Mouse (Mus musculus): ENCODE data around the gene Atp6v0d1. TPM values are rescaled to one million over a fixed set of nuclear protein-coding genes. Genes with fewer than 3 reads are reported as not detected.

Atp6v0d1 gene
- total and polyA plus RNA-seq, 3 experiments, result 37.0 to 178 (median 118) TPM

GRCm38 (mm10) chr8:105579719-105580118, 13.9 kb upstream of the Atp6v0d1 start:
- H3K4me3 ChIP-seq (ENCODE audit: low read depth, low read length), result no peak overlapping the region
- H3K9me3 ChIP-seq (replicated peaks), result no peaks in the 10 kb centered on the region
- no peak for DNase-seq (ENCODE audit: low spot score)
- H3K27me3 ChIP-seq (ENCODE audit: insufficient read depth, low read length), result peaks cover 20% of the 10 kb centered on the region
- TF ChIP-seq GATA2 (IDR thresholded peaks at IDR 0.05; ENCODE audit: borderline replicate concordance, low read depth, low read length) (no peak), POLR2AphosphoS5 (IDR thresholded peaks at IDR 0.05; ENCODE audit: insufficient replicate concordance, low read depth, low read length) (no peak), TAL1 (conservative IDR thresholded peaks at IDR 0.05; ENCODE audit: low read depth, low read length) (no peak), GATA1 (IDR thresholded peaks at IDR 0.05; ENCODE audit: borderline replicate concordance, low read length) (no peak), CTCF (IDR thresholded peaks at IDR 0.05; ENCODE audit: low read depth, low read length) (no peak)
- H3K4me1 ChIP-seq (ENCODE audit: insufficient read depth, low read depth, low read length), result peaks cover 4% of the 10 kb centered on the region
- no peak for ATAC-seq (ENCODE audit: extremely low read depth, insufficient number of reproducible peaks, low FRiP score, poor library complexity, severe bottlenecking)
- H3K36me3 ChIP-seq (replicated peaks), result no peaks in the 10 kb centered on the region

GRCm38 (mm10) chr8:105575538-105575937, 9.7 kb upstream of the Atp6v0d1 start:
- ATAC-seq (ENCODE audit: extremely low read depth, insufficient number of reproducible peaks, low FRiP score, poor library complexity, severe bottlenecking), result no peak
- Histone ChIP-seq H3K9me3 (replicated peaks) (no peaks in the 10 kb centered on the region), H3K36me3 (replicated peaks) (no peaks in the 10 kb centered on the region), H3K27me3 (ENCODE audit: insufficient read depth, low read length) (peaks cover 17% of the 10 kb centered on the region), H3K4me3 (ENCODE audit: low read depth, low read length) (no peak overlapping the region), H3K4me1 (ENCODE audit: insufficient read depth, low read depth, low read length) (peaks cover 4% of the 10 kb centered on the region)
- DNase-seq (ENCODE audit: low spot score), result no peak
- no peak for TF ChIP-seq CTCF (IDR thresholded peaks at IDR 0.05; ENCODE audit: low read depth, low read length)
- no peak for TF ChIP-seq TAL1 (conservative IDR thresholded peaks at IDR 0.05; ENCODE audit: low read depth, low read length)
- no peak for TF ChIP-seq GATA1 (IDR thresholded peaks at IDR 0.05; ENCODE audit: borderline replicate concordance, low read length)
- TF ChIP-seq GATA2 (IDR thresholded peaks at IDR 0.05; ENCODE audit: borderline replicate concordance, low read depth, low read length), result no peak
- TF ChIP-seq POLR2AphosphoS5 (IDR thresholded peaks at IDR 0.05; ENCODE audit: insufficient replicate concordance, low read depth, low read length), result no peak

DNA sequence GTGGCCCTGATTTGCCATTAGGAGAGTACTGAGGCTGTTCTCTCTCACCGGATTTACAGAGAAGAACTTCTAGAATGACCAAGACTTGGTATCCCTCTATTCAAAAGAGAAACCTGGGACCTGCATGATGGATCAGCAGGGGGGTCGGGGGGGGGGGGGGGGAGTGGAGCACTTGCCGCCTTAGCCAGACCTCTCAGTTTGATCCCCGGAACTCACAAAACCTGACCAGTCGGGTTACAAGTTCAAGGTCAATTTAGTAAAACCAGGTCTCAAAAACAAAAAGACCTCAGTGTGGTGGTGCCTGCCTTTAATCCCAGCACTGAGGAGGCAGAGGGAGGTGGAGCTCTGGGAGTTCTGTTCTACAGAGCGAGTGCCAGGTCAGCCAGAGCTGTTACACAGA, 8.9 kb upstream of the Atp6v0d1 start:
- no peak for ATAC-seq (ENCODE audit: extremely low read depth, insufficient number of reproducible peaks, low FRiP score, poor library complexity, severe bottlenecking)
- H3K4me1 ChIP-seq (ENCODE audit: insufficient read depth, low read depth, low read length), result peaks cover 3% of the 10 kb centered on the region
- no peak for DNase-seq (ENCODE audit: low spot score)
- H3K4me3 ChIP-seq (ENCODE audit: low read depth, low read length), result no peak overlapping the region
- peaks cover 1% of the 10 kb centered on the region for H3K36me3 ChIP-seq (replicated peaks)
- H3K27me3 ChIP-seq (ENCODE audit: insufficient read depth, low read length), result peaks cover 17% of the 10 kb centered on the region
- no peak for TF ChIP-seq GATA2 (IDR thresholded peaks at IDR 0.05; ENCODE audit: borderline replicate concordance, low read depth, low read length)
- TF ChIP-seq POLR2AphosphoS5 (IDR thresholded peaks at IDR 0.05; ENCODE audit: insufficient replicate concordance, low read depth, low read length), result no peak
- no peak for TF ChIP-seq CTCF (IDR thresholded peaks at IDR 0.05; ENCODE audit: low read depth, low read length)
- no peak for TF ChIP-seq TAL1 (conservative IDR thresholded peaks at IDR 0.05; ENCODE audit: low read depth, low read length)
- no peak for TF ChIP-seq GATA1 (IDR thresholded peaks at IDR 0.05; ENCODE audit: borderline replicate concordance, low read length)
- H3K9me3 ChIP-seq (replicated peaks), result no peaks in the 10 kb centered on the region

- peaks cover 17% of the 10 kb centered on the region for H3K27me3 ChIP-seq (ENCODE audit: insufficient read depth, low read length)
- no peak for ATAC-seq (ENCODE audit: extremely low read depth, insufficient number of reproducible peaks, low FRiP score, poor library complexity, severe bottlenecking)
- TF ChIP-seq CTCF (IDR thresholded peaks at IDR 0.05; ENCODE audit: low read depth, low read length), result no peak
- no peak for TF ChIP-seq TAL1 (conservative IDR thresholded peaks at IDR 0.05; ENCODE audit: low read depth, low read length)
- no peak for TF ChIP-seq GATA1 (IDR thresholded peaks at IDR 0.05; ENCODE audit: borderline replicate concordance, low read length)
- no peak for TF ChIP-seq GATA2 (IDR thresholded peaks at IDR 0.05; ENCODE audit: borderline replicate concordance, low read depth, low read length)
- no peak for TF ChIP-seq POLR2AphosphoS5 (IDR thresholded peaks at IDR 0.05; ENCODE audit: insufficient replicate concordance, low read depth, low read length)
Observed at GRCm38 (mm10) chr8:105573427-105573826, 7.6 kb upstream of the Atp6v0d1 start.

GRCm38 (mm10) chr8:105571810-105572209, 6.0 kb upstream of the Atp6v0d1 start:
- Histone ChIP-seq H3K4me3 (ENCODE audit: low read depth, low read length) (no peak overlapping the region), H3K36me3 (replicated peaks) (peaks cover 5% of the 10 kb centered on the region), H3K27me3 (ENCODE audit: insufficient read depth, low read length) (peaks cover 7% of the 10 kb centered on the region; the same call in 1 of the 2 replicates), H3K4me1 (ENCODE audit: insufficient read depth, low read depth, low read length) (peaks cover 8% of the 10 kb centered on the region), H3K9me3 (replicated peaks) (no peaks in the 10 kb centered on the region)
- TF ChIP-seq POLR2AphosphoS5 (IDR thresholded peaks at IDR 0.05; ENCODE audit: insufficient replicate concordance, low read depth, low read length), result no peak
- no peak for TF ChIP-seq GATA1 (IDR thresholded peaks at IDR 0.05; ENCODE audit: borderline replicate concordance, low read length)
- no peak for TF ChIP-seq CTCF (IDR thresholded peaks at IDR 0.05; ENCODE audit: low read depth, low read length)
- no peak for TF ChIP-seq TAL1 (conservative IDR thresholded peaks at IDR 0.05; ENCODE audit: low read depth, low read length)
- TF ChIP-seq GATA2 (IDR thresholded peaks at IDR 0.05; ENCODE audit: borderline replicate concordance, low read depth, low read length), result no peak
- DNase-seq (ENCODE audit: low spot score) (no peak), ATAC-seq (ENCODE audit: extremely low read depth, insufficient number of reproducible peaks, low FRiP score, poor library complexity, severe bottlenecking) (no peak)

More at GRCm38 (mm10) chr8:105573427-105573826, 7.6 kb upstream of the Atp6v0d1 start:
- Histone ChIP-seq H3K9me3 (replicated peaks) (no peaks in the 10 kb centered on the region), H3K4me3 (ENCODE audit: low read depth, low read length) (no peak overlapping the region), H3K36me3 (replicated peaks) (peaks cover 2% of the 10 kb centered on the region), H3K4me1 (ENCODE audit: insufficient read depth, low read depth, low read length) (no peaks in the 10 kb centered on the region)
- no peak for DNase-seq (ENCODE audit: low spot score)

- H3K4me1 ChIP-seq (ENCODE audit: insufficient read depth, low read depth, low read length), result peaks cover 41% of the 10 kb centered on the region
- H3K27me3 ChIP-seq (ENCODE audit: insufficient read depth, low read length), result no peaks in the 10 kb centered on the region
- peaks cover 25% of the 10 kb centered on the region for H3K36me3 ChIP-seq (replicated peaks)
- peak overlapping the region; percentile 94 for H3K4me3 ChIP-seq (ENCODE audit: low read depth, low read length)
- H3K9me3 ChIP-seq (replicated peaks), result no peaks in the 10 kb centered on the region
- ATAC-seq (ENCODE audit: extremely low read depth, insufficient number of reproducible peaks, low FRiP score, poor library complexity, severe bottlenecking) (no peak), DNase-seq (ENCODE audit: low spot score) (no peak)
- TF ChIP-seq TAL1 (conservative IDR thresholded peaks at IDR 0.05; ENCODE audit: low read depth, low read length), result no peak
- TF ChIP-seq CTCF (IDR thresholded peaks at IDR 0.05; ENCODE audit: low read depth, low read length), result no peak
- no peak for TF ChIP-seq POLR2AphosphoS5 (IDR thresholded peaks at IDR 0.05; ENCODE audit: insufficient replicate concordance, low read depth, low read length)
- no peak for TF ChIP-seq GATA2 (IDR thresholded peaks at IDR 0.05; ENCODE audit: borderline replicate concordance, low read depth, low read length)
- no peak for TF ChIP-seq GATA1 (IDR thresholded peaks at IDR 0.05; ENCODE audit: borderline replicate concordance, low read length)
Observed at GRCm38 (mm10) chr8:105566703-105567595, 1.1 kb upstream of the Atp6v0d1 start.

Data from G1E (cell line).